Mouse (Mus musculus) CD4-positive, CD25-positive, alpha-beta regulatory T cell, adult 4 months (primary cell): ENCODE results near the gene Ppp1r15a. TPM values are rescaled to one million over a fixed set of nuclear protein-coding genes. Genes with fewer than 3 reads are reported as not detected.

ENCODE experiments used
- ATAC-seq: one replicate; pipeline ENCODE4 v1.8.0; 2017
- polyA plus RNA-seq, 2 experiments: library from polyadenylated mRNA; unstranded; fragments of 100-300 nt; shearing (Covaris generic); gene quantifications; one replicate each; pipeline ENCODE4 v1.2.1; 2017

Ppp1r15a gene
- polyA plus RNA-seq: 100 to 1,000 TPM in 1 of 2 experiments, 10 to 100 TPM in 1; 49.3 to 132 TPM

GRCm38 (mm10) chr7:45525809-45526473 is at the start of gene Ppp1r15a, which contains the start of gene Plekha4:
Gene Ppp1r15a, minus strand, starts transcription at chr7:45526268.
Gene Plekha4, plus strand, starts transcription at chr7:45526330.
- peak; percentile 82 for ATAC-seq

GRCm38 (mm10) chr7:45574472-45575379 is 48.7 kb upstream of the Ppp1r15a start:
- no peak for ATAC-seq

GRCm38 (mm10) chr7:45573954-45574353 is 47.9 kb upstream of the Ppp1r15a start:
- ATAC-seq: peak; percentile 63

GRCm38 (mm10) chr7:45571966-45572365 is 45.9 kb upstream of the Ppp1r15a start:
- no peak for ATAC-seq

- ATAC-seq: peak; percentile 59
Observed at GRCm38 (mm10) chr7:45570103-45570741, 44.2 kb upstream of the Ppp1r15a start, which contains the start of gene Bcat2. Gene Bcat2, plus strand, starts transcription at chr7:45570153.

GRCm38 (mm10) chr7:45568601-45569473 is 42.8 kb upstream of the Ppp1r15a start:
- peak; percentile 7 for ATAC-seq

GRCm38 (mm10) chr7:45567780-45568516 is 41.9 kb upstream of the Ppp1r15a start:
- peak; percentile 96 for ATAC-seq

- no peak for ATAC-seq
Observed at GRCm38 (mm10) chr7:45567112-45567779, 41.2 kb upstream of the Ppp1r15a start.

GRCm38 (mm10) chr7:45565446-45565845 is 39.4 kb upstream of the Ppp1r15a start:
- no peak for ATAC-seq

GRCm38 (mm10) chr7:45564811-45565210 is 38.7 kb upstream of the Ppp1r15a start:
- ATAC-seq: no peak

GRCm38 (mm10) chr7:45561624-45562520 is 35.8 kb upstream of the Ppp1r15a start:
- ATAC-seq: no peak

GRCm38 (mm10) chr7:45560843-45561623 is 35.0 kb upstream of the Ppp1r15a start:
- peak; percentile 85 for ATAC-seq

- ATAC-seq: peak; percentile 26
Observed at GRCm38 (mm10) chr7:45560241-45560640, 34.2 kb upstream of the Ppp1r15a start.

GRCm38 (mm10) chr7:45558907-45559306 is 32.8 kb upstream of the Ppp1r15a start:
- no peak for ATAC-seq

- ATAC-seq: peak; percentile 79
Observed at GRCm38 (mm10) chr7:45555787-45556186, 29.7 kb upstream of the Ppp1r15a start.

GRCm38 (mm10) chr7:45554744-45555143 is 28.7 kb upstream of the Ppp1r15a start, which contains the start of gene Hsd17b14:
Gene Hsd17b14, plus strand, starts transcription at chr7:45554893.
- ATAC-seq: no peak

GRCm38 (mm10) chr7:45553990-45554389 is 27.9 kb upstream of the Ppp1r15a start:
- ATAC-seq: no peak

- ATAC-seq: no peak
Observed at GRCm38 (mm10) chr7:45553519-45553918, 27.5 kb upstream of the Ppp1r15a start.

GRCm38 (mm10) chr7:45551512-45551883 is 25.4 kb upstream of the Ppp1r15a start:
- ATAC-seq: no peak
